Mouse (Mus musculus) limb, embryonic 10.5 days (tissue): Measurements from ENCODE around the gene Gprc5b. TPM values are rescaled to one million over a fixed set of nuclear protein-coding genes. Genes with fewer than 3 reads are reported as not detected.

Experiments used
- polyA plus RNA-seq: library from polyadenylated mRNA; unstranded; fragments of >200 nt; fragmentation: Nextera tagmentation; extraction: Ambion mirVana; gene quantifications from 2 replicates; pipeline ENCODE4 v1.2.1, GENCODE M21; 2016

The Gprc5b gene
- polyA plus RNA-seq, 1 experiment from 2014 or later = 8.2 TPM

Other genes starting within 250 kb of the Gprc5b start
- 1.5 and 1.8 TPM in 2 replicates for gene Iqck, start 139.5 kb downstream of the Gprc5b start, polyA plus RNA-seq
- 124 and 141 TPM in 2 replicates for gene Knop1, start 139.0 kb downstream of the Gprc5b start, polyA plus RNA-seq
- gene Gpr139, start 189.4 kb upstream of the Gprc5b start, polyA plus RNA-seq = not detected in 2 replicates